Mouse (Mus musculus): ENCODE measurements around the gene Fndc3b. TPM values are rescaled to one million over a fixed set of nuclear protein-coding genes. Genes with fewer than 3 reads are reported as not detected.

Gene Fndc3b
- polyA plus RNA-seq, 1 experiment: 14.2 TPM

GRCm38 (mm10) chr3:27728176-27728575 lies 17.1 kb upstream of the Fndc3b start:
- WGBS: 30% methylated on average over 7 of the region's 7 CpGs
- Histone ChIP-seq H3K4me3 (ENCODE audit: insufficient read depth, low read depth, low read length) (no peak overlapping the region), H3K36me3 (ENCODE audit: control insufficient read depth, insufficient read depth, low read length) (no peaks in the 10 kb centered on the region), H3K27me3 (replicated peaks; ENCODE audit: control insufficient read depth, insufficient read depth, low read length) (no peaks in the 10 kb centered on the region), H3K27ac (ENCODE audit: insufficient read depth, low read depth, low read length) (no peak overlapping the region), H3K4me1 (ENCODE audit: control insufficient read depth, insufficient read depth, low read length) (no peaks in the 10 kb centered on the region)
- DNase-seq: no peak
- TF ChIP-seq POLR2A (IDR thresholded peaks at IDR 0.05; ENCODE audit: low read depth, low read length) (no peak), CTCF (conservative IDR thresholded peaks at IDR 0.05; ENCODE audit: insufficient read depth, insufficient read length, low read depth, low read length) (no peak)

- peak; percentile 65 for DNase-seq
- WGBS: 40% methylated on average over 6 of the region's 6 CpGs
- Histone ChIP-seq H3K4me1 (ENCODE audit: control insufficient read depth, insufficient read depth, low read length) (no peaks in the 10 kb centered on the region), H3K36me3 (ENCODE audit: control insufficient read depth, insufficient read depth, low read length) (no peaks in the 10 kb centered on the region), H3K27me3 (replicated peaks; ENCODE audit: control insufficient read depth, insufficient read depth, low read length) (no peaks in the 10 kb centered on the region), H3K4me3 (ENCODE audit: insufficient read depth, low read depth, low read length) (no peak overlapping the region), H3K27ac (ENCODE audit: insufficient read depth, low read depth, low read length) (no peak overlapping the region)
- TF ChIP-seq CTCF (conservative IDR thresholded peaks at IDR 0.05; ENCODE audit: insufficient read depth, insufficient read length, low read depth, low read length) (no peak), POLR2A (IDR thresholded peaks at IDR 0.05; ENCODE audit: low read depth, low read length) (no peak)
These were observed 14.6 kb upstream of the Fndc3b start for GRCm38 (mm10) chr3:27725752-27726151.

DNA sequence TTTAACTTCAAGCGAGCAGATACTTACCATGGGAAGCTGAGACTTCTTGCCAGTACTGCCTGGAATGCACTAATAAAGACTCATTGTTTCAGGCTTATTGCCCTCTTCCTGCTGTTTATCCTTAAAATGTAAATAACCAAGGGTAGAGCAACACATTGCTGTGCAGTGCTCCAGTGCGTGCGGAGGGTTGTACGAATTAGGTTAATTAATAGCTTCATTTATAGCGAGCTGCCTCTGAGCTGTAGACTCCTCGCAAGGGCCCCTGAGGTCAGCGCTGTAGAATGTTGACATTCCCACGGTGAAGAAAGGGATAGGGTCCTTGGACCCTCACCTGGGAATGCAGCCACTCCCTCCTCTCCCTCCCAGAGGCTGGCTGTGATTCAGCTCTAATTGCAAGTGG lies 13.1 kb upstream of the Fndc3b start:
- H3K36me3 ChIP-seq (ENCODE audit: control insufficient read depth, insufficient read depth, low read length): no peaks in the 10 kb centered on the region
- TF ChIP-seq CTCF (conservative IDR thresholded peaks at IDR 0.05; ENCODE audit: insufficient read depth, insufficient read length, low read depth, low read length): no peak
- TF ChIP-seq POLR2A (IDR thresholded peaks at IDR 0.05; ENCODE audit: low read depth, low read length): no peak
- H3K4me1 ChIP-seq (ENCODE audit: control insufficient read depth, insufficient read depth, low read length): no peaks in the 10 kb centered on the region
- H3K27ac ChIP-seq (ENCODE audit: insufficient read depth, low read depth, low read length): no peak overlapping the region
- no peak for DNase-seq
- no peaks in the 10 kb centered on the region for H3K27me3 ChIP-seq (replicated peaks; ENCODE audit: control insufficient read depth, insufficient read depth, low read length)
- H3K4me3 ChIP-seq (ENCODE audit: insufficient read depth, low read depth, low read length): no peak overlapping the region
- WGBS: 39% methylated on average over 8 of the region's 8 CpGs

DNA sequence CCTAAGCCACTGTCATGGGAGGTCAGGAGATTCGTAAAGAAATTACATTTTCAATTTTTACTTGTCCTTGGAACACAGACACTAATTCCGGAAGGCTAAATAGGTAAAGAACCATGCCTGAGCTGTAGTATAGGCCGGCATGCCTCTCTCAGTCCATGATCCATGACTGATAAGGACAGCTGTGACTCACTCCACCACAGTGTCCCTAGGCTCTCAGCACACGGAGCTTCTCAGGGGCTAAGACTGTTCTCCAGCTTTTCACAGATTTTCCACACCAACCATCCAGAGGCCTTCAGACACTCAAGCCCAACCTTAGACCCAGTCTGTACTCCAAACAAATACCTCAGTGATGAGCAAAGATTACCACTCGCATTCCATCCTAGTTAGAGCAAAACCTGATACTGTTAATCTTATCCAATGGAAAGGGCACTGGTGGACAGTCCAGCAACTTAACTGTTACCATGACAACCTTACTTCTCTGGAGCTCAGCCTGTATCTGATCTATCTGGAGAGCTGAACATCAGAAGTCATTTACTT lies 7.8 kb upstream of the Fndc3b start:
- Histone ChIP-seq H3K27me3 (replicated peaks; ENCODE audit: control insufficient read depth, insufficient read depth, low read length) (no peaks in the 10 kb centered on the region), H3K4me3 (ENCODE audit: insufficient read depth, low read depth, low read length) (no peak overlapping the region), H3K27ac (ENCODE audit: insufficient read depth, low read depth, low read length) (no peak overlapping the region), H3K36me3 (ENCODE audit: control insufficient read depth, insufficient read depth, low read length) (no peaks in the 10 kb centered on the region), H3K4me1 (ENCODE audit: control insufficient read depth, insufficient read depth, low read length) (no peaks in the 10 kb centered on the region)
- no peak for TF ChIP-seq CTCF (conservative IDR thresholded peaks at IDR 0.05; ENCODE audit: insufficient read depth, insufficient read length, low read depth, low read length)
- no peak for TF ChIP-seq POLR2A (IDR thresholded peaks at IDR 0.05; ENCODE audit: low read depth, low read length)
- WGBS: 86% methylated on average over 5 of the region's 5 CpGs
- DNase-seq: no peak

DNA sequence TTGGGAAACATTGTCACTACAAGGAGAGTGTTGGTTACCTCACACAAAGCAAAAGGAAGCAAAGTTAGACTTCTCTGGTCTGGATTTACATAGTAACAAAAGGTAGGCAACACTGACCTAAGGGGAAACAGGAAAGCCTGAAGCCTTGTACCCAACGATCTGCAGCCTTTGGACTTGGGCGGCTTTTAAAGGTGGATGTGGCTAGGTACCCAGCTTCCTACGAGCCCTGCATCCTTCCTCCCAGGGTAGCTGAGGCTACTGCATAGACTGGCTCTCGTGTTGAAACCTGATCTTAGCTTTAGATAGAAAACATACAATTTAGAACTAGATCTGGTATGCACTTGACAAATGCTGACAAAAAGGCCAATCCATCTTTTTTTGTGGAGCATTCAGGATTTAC lies 2.9 kb upstream of the Fndc3b start:
- no peak overlapping the region for H3K27ac ChIP-seq (ENCODE audit: insufficient read depth, low read depth, low read length)
- 71% methylated on average over 4 of the region's 4 CpGs for WGBS
- DNase-seq: no peak
- H3K36me3 ChIP-seq (ENCODE audit: control insufficient read depth, insufficient read depth, low read length): no peaks in the 10 kb centered on the region
- TF ChIP-seq POLR2A (IDR thresholded peaks at IDR 0.05; ENCODE audit: low read depth, low read length) (no peak), CTCF (conservative IDR thresholded peaks at IDR 0.05; ENCODE audit: insufficient read depth, insufficient read length, low read depth, low read length) (no peak)
- no peak overlapping the region for H3K4me3 ChIP-seq (ENCODE audit: insufficient read depth, low read depth, low read length)
- H3K4me1 ChIP-seq (ENCODE audit: control insufficient read depth, insufficient read depth, low read length): no peaks in the 10 kb centered on the region
- H3K27me3 ChIP-seq (replicated peaks; ENCODE audit: control insufficient read depth, insufficient read depth, low read length): no peaks in the 10 kb centered on the region

- Histone ChIP-seq H3K27me3 (replicated peaks; ENCODE audit: control insufficient read depth, insufficient read depth, low read length) (no peaks in the 10 kb centered on the region), H3K36me3 (ENCODE audit: control insufficient read depth, insufficient read depth, low read length) (no peaks in the 10 kb centered on the region), H3K4me1 (ENCODE audit: control insufficient read depth, insufficient read depth, low read length) (no peaks in the 10 kb centered on the region; the same call in 1 of the 2 replicates), H3K27ac (ENCODE audit: insufficient read depth, low read depth, low read length) (no peak overlapping the region), H3K4me3 (ENCODE audit: insufficient read depth, low read depth, low read length) (no peak overlapping the region)
- TF ChIP-seq CTCF (conservative IDR thresholded peaks at IDR 0.05; ENCODE audit: insufficient read depth, insufficient read length, low read depth, low read length) (no peak), POLR2A (IDR thresholded peaks at IDR 0.05; ENCODE audit: low read depth, low read length) (no peak)
- WGBS: 71% methylated on average over 6 of the region's 6 CpGs
- DNase-seq: peak; percentile 30
These were observed 1.3 kb upstream of the Fndc3b start for GRCm38 (mm10) chr3:27712421-27712820.

GRCm38 (mm10) chr3:27709906-27710647 lies 1.0 kb downstream of the Fndc3b start:
- H3K4me3 ChIP-seq (ENCODE audit: insufficient read depth, low read depth, low read length): peak overlapping the region; percentile 60
- peak; percentile 88 for DNase-seq
- TF ChIP-seq CTCF (conservative IDR thresholded peaks at IDR 0.05; ENCODE audit: insufficient read depth, insufficient read length, low read depth, low read length) (no peak), POLR2A (IDR thresholded peaks at IDR 0.05; ENCODE audit: low read depth, low read length) (no peak)
- H3K4me1 ChIP-seq (ENCODE audit: control insufficient read depth, insufficient read depth, low read length): peaks cover 4% of the 10 kb centered on the region
- WGBS: 1% methylated on average over 83 of the region's 86 CpGs
- H3K27ac ChIP-seq (ENCODE audit: insufficient read depth, low read depth, low read length): peak overlapping the region; percentile 70
- no peaks in the 10 kb centered on the region for H3K27me3 ChIP-seq (replicated peaks; ENCODE audit: control insufficient read depth, insufficient read depth, low read length)
- no peaks in the 10 kb centered on the region for H3K36me3 ChIP-seq (ENCODE audit: control insufficient read depth, insufficient read depth, low read length)

Measured in kidney, adult 2 months (tissue).